Mouse (Mus musculus) forebrain, postnatal 0 days (tissue): ENCODE measurements around the gene Prkg1. TPM values are rescaled to one million over a fixed set of nuclear protein-coding genes. Genes with fewer than 3 reads are reported as not detected.

Experiments used
- ATAC-seq: fragments of 200-750 bp; cut with Nextera tagmentation; 2 replicates; pipeline ENCODE4 v1.8.0; 2017; ENCODE audit warnings: mild to moderate bottlenecking, moderate library complexity
- DNase-seq: peaks from one replicate; pipeline ENCODE4 v3.0.0-alpha.2; 2015
- H3K27ac ChIP-seq: fragments of 300-500 bp; sonication (generic); 2 replicates; pipeline ENCODE4 v1.5.1; 2014; ENCODE audit warnings: low read depth, mild to moderate bottlenecking, antibody characterized with exemption, low read length, moderate library complexity, mixed read lengths
- H3K27me3 ChIP-seq: fragments of 300-500 bp; sonication (generic); 2 replicates; pipeline ENCODE4 v1.6.1; 2014; ENCODE audit warnings: mild to moderate bottlenecking, low read length, mixed read lengths; ENCODE audit not compliant: insufficient read depth
- H3K36me3 ChIP-seq: fragments of 300-500 bp; sonication (generic); 2 replicates; pipeline ENCODE4 v1.6.1; 2014; ENCODE audit warnings: mild to moderate bottlenecking, moderate library complexity; ENCODE audit not compliant: insufficient read depth
- H3K4me1 ChIP-seq: fragments of 300-500 bp; sonication (generic); 2 replicates; pipeline ENCODE4 v1.6.1; 2014; ENCODE audit warnings: antibody characterized with exemption; ENCODE audit not compliant: insufficient read depth
- H3K4me2 ChIP-seq: fragments of 300-500 bp; sonication (generic); 2 replicates; pipeline ENCODE4 v1.6.1; 2014; ENCODE audit warnings: low read depth, mild to moderate bottlenecking, moderate library complexity
- H3K4me3 ChIP-seq: fragments of 300-500 bp; sonication (generic); 2 replicates; pipeline ENCODE4 v1.5.1; 2014; ENCODE audit warnings: low read depth, low read length, mixed read lengths
- H3K9ac ChIP-seq: fragments of 300-500 bp; sonication (generic); 2 replicates; pipeline ENCODE4 v1.6.1; 2014; ENCODE audit warnings: mild to moderate bottlenecking
- H3K9me3 ChIP-seq: fragments of 300-500 bp; sonication (generic); 2 replicates; pipeline ENCODE4 v1.6.1; 2016; ENCODE audit warnings: low read length
- CTCF ChIP-seq: sonication (generic); IDR thresholded peaks from 2 replicates; pipeline ENCODE4 v1.5.1; 2016; ENCODE audit warnings: antibody characterized with exemption, control low read depth, low read depth
- WGBS: fragments of 180-500 bp; shearing (Covaris S2); extraction: QIAGEN DNeasy Blood & Tissue Kit; methylation state at CpG from one replicate; pipeline ENCODE4 v1.1.7; 2014; 5-methylcytosine and 5-hydroxymethylcytosine counted together
- polyA plus RNA-seq: library from polyadenylated mRNA; unstranded; fragments of >200 nt; fragmentation: Nextera tagmentation; extraction: Ambion mirVana; gene quantifications from 2 replicates; pipeline ENCODE4 v1.2.1, GENCODE M21; 2015
- total RNA-seq: library from RNA; depleted of rRNA; stranded (reverse); fragments of >200 nt; gene quantifications from 2 replicates; pipeline ENCODE4 v1.2.3, GENCODE M21; 2014

The Prkg1 gene
- total and polyA plus RNA-seq, 2 experiments from 2014 or later, result 3.2 to 9.9 TPM

DNA sequence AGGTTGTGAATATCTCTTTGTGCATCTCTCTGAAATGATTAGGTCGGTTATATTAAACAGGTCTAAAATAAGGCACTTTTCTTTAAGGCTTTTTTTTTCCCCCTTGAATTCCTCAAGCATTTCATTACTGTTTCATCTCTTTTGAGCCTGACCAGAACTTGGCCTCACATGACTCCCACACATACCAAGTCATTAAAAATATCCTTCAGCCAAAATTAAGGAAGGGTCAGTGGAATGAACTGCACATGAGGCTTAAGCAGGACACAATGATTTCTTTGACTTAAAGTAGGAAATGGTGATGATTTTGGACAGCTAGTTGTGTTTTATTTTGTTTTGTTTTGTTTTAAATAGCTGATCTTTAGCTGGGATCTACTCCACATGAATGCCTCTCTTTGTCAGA, 320.7 kb downstream of the Prkg1 start:
- Histone ChIP-seq H3K4me3 (no peak overlapping the region), H3K9me3 (no peaks in the 10 kb centered on the region), H3K36me3 (no peaks in the 10 kb centered on the region), H3K27ac (no peak overlapping the region), H3K27me3 (no peaks in the 10 kb centered on the region), H3K9ac (no peak overlapping the region), H3K4me2 (no peak overlapping the region), H3K4me1 (no peaks in the 10 kb centered on the region)
- 89% methylated on average over 1 of the region's 1 CpGs for WGBS
- DNase-seq, result no peak
- TF ChIP-seq CTCF, result no peak
- ATAC-seq, result no peak

DNA sequence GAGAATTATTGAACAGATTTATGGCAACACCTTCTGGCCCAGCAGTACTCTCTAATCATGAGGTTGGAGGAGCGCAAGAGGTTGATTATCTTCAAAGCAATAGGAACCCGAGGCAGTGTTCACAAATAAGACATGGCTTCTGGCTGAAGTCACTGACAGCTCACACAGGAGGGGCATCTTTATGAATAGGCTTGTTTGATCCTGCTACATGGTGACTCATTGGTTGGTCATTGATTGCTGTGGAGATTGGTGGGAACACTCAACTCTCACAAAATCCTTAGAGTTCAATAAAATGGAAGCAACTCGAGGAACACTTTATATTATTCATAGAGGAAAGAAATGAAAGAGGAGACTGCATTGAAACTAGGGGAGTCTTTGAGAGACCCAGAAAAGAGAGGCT, 322.5 kb downstream of the Prkg1 start:
- no peaks in the 10 kb centered on the region for H3K27me3 ChIP-seq
- H3K36me3 ChIP-seq, result no peaks in the 10 kb centered on the region
- 70% methylated on average over 3 of the region's 3 CpGs for WGBS
- no peak overlapping the region for H3K4me2 ChIP-seq
- no peak overlapping the region for H3K27ac ChIP-seq
- H3K9ac ChIP-seq, result no peak overlapping the region
- DNase-seq, result no peak
- TF ChIP-seq CTCF, result no peak
- H3K4me1 ChIP-seq, result no peaks in the 10 kb centered on the region
- no peaks in the 10 kb centered on the region for H3K9me3 ChIP-seq
- no peak overlapping the region for H3K4me3 ChIP-seq
- no peak for ATAC-seq

GRCm38 (mm10) chr19:31433446-31433845, 331.4 kb downstream of the Prkg1 start:
- no peaks in the 10 kb centered on the region for H3K4me1 ChIP-seq
- no peak for TF ChIP-seq CTCF
- no peaks in the 10 kb centered on the region for H3K36me3 ChIP-seq
- no peaks in the 10 kb centered on the region for H3K27me3 ChIP-seq
- WGBS, result 94% methylated on average over 1 of the region's 1 CpGs
- no peak overlapping the region for H3K9ac ChIP-seq
- no peak overlapping the region for H3K4me2 ChIP-seq
- ATAC-seq, result no peak
- H3K4me3 ChIP-seq, result no peak overlapping the region
- DNase-seq, result no peak
- no peak overlapping the region for H3K27ac ChIP-seq
- no peaks in the 10 kb centered on the region for H3K9me3 ChIP-seq

GRCm38 (mm10) chr19:31431411-31431810, 333.4 kb downstream of the Prkg1 start:
- no peak overlapping the region for H3K4me2 ChIP-seq
- no peak for TF ChIP-seq CTCF
- no peak overlapping the region for H3K4me3 ChIP-seq
- H3K9me3 ChIP-seq, result no peaks in the 10 kb centered on the region
- no peaks in the 10 kb centered on the region for H3K36me3 ChIP-seq
- no peaks in the 10 kb centered on the region for H3K4me1 ChIP-seq
- H3K27me3 ChIP-seq, result no peaks in the 10 kb centered on the region
- no peak overlapping the region for H3K27ac ChIP-seq
- 66% methylated on average over 2 of the region's 2 CpGs for WGBS
- ATAC-seq (no peak), DNase-seq (no peak)
- H3K9ac ChIP-seq, result no peak overlapping the region

DNA sequence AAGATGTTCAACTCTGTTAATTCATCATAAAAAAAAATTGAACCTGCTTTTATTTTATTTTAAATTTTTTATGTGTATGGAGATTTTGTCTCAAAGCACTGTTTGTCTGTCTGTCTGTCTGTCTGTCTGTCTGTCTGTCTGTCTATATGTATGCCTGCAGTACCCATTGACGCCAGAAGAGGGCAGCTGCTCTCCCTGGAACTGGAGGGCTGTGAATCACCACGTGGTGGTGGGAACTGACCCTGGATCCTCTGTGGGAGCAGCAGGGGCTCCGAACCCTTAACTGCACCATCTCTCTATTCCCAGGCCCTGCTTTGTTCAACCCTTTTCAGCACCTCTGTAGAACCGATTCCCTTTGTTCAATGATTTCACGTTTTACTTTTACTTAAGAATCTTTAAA, 338.7 kb downstream of the Prkg1 start:
- H3K36me3 ChIP-seq, result no peaks in the 10 kb centered on the region
- no peak overlapping the region for H3K9ac ChIP-seq
- no peak for DNase-seq
- H3K4me1 ChIP-seq, result no peaks in the 10 kb centered on the region
- 74% methylated on average over 5 of the region's 5 CpGs for WGBS
- peak; percentile 48 for TF ChIP-seq CTCF
- no peak overlapping the region for H3K27ac ChIP-seq
- no peaks in the 10 kb centered on the region for H3K27me3 ChIP-seq
- no peak overlapping the region for H3K4me2 ChIP-seq
- no peak overlapping the region for H3K4me3 ChIP-seq
- no peaks in the 10 kb centered on the region for H3K9me3 ChIP-seq
- no peak for ATAC-seq

GRCm38 (mm10) chr19:31425199-31425598, 339.6 kb downstream of the Prkg1 start:
- Histone ChIP-seq H3K27me3 (no peaks in the 10 kb centered on the region), H3K4me3 (no peak overlapping the region), H3K27ac (no peak overlapping the region; the same call in 1 of the 2 replicates), H3K4me1 (no peaks in the 10 kb centered on the region), H3K9me3 (no peaks in the 10 kb centered on the region), H3K9ac (no peak overlapping the region), H3K36me3 (no peaks in the 10 kb centered on the region), H3K4me2 (no peak overlapping the region)
- 60% methylated on average over 9 of the region's 9 CpGs for WGBS
- DNase-seq (peak; percentile 5), ATAC-seq (no peak)
- TF ChIP-seq CTCF, result no peak

GRCm38 (mm10) chr19:31424319-31424718, 340.5 kb downstream of the Prkg1 start:
- WGBS, result 79% methylated on average over 5 of the region's 5 CpGs
- Histone ChIP-seq H3K36me3 (no peaks in the 10 kb centered on the region), H3K4me1 (no peaks in the 10 kb centered on the region), H3K4me3 (no peak overlapping the region), H3K9me3 (no peaks in the 10 kb centered on the region), H3K4me2 (no peak overlapping the region), H3K27ac (no peak overlapping the region), H3K27me3 (no peaks in the 10 kb centered on the region), H3K9ac (no peak overlapping the region)
- ATAC-seq (no peak), DNase-seq (no peak)
- TF ChIP-seq CTCF, result no peak

- no peaks in the 10 kb centered on the region for H3K9me3 ChIP-seq
- no peak for TF ChIP-seq CTCF
These were observed 351.3 kb downstream of the Prkg1 start for GRCm38 (mm10) chr19:31413571-31413970.

More at GRCm38 (mm10) chr19:31413571-31413970, 351.3 kb downstream of the Prkg1 start:
- ATAC-seq (no peak), DNase-seq (no peak)
- Histone ChIP-seq H3K36me3 (no peaks in the 10 kb centered on the region), H3K27me3 (no peaks in the 10 kb centered on the region), H3K27ac (no peak overlapping the region), H3K9ac (no peak overlapping the region), H3K4me3 (no peak overlapping the region), H3K4me2 (no peak overlapping the region), H3K4me1 (no peaks in the 10 kb centered on the region)
- 82% methylated on average over 7 of the region's 7 CpGs for WGBS
